Mouse (Mus musculus) olfactory bulb, adult 2 months (tissue): ENCODE results near the gene Sorbs1.

Experiments
- CTCF ChIP-seq: fragments of 200-500 bp; IDR thresholded peaks from 2 replicates; pipeline ENCODE4 v1.5.1; 2012; ENCODE audit warnings: low read depth, mild to moderate bottlenecking, low read length, moderate library complexity; ENCODE audit not compliant: insufficient read depth
- POLR2A ChIP-seq: fragments of 200-500 bp; IDR thresholded peaks from 2 replicates; pipeline ENCODE4 v1.6.1; 2012; ENCODE audit warnings: mild to moderate bottlenecking, low read depth, low read length, moderate library complexity; ENCODE audit not compliant: insufficient read depth

DNA sequence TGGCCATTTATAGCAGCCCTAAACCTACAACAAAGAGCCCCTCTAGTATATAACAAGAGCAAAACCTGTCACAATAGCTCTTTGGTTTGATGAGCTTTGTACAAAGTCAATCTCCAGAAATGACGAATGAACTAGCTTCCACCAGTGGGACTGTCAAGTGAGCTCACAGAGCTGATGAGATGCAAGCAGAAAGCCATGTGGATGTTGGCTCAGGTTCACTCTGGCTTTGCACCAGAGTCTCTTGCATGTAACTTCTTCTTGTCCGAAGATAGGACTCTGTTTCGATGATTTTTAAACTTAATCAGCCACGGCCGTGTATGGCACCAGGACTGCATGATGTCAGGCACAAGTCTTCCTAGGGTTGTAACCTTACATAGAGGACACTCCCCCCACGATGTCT, 133.6 kb downstream of the Sorbs1 start:
- TF ChIP-seq CTCF (no peak), POLR2A (no peak)
